Mouse (Mus musculus) liver, embryonic 11.5 days (tissue): ENCODE data around the gene Nkapl. TPM values are rescaled to one million over a fixed set of nuclear protein-coding genes. Genes with fewer than 3 reads are reported as not detected.
A peak's percentile ranks its signal among the peaks of the same experiment; 100 is the strongest.
"Not testable (repeated sequence)": the region's sequence is repeated elsewhere in the genome, so short reads cannot be mapped to it uniquely, and the experiment has no call there.

Source experiments
- ATAC-seq: fragments of 200-750 bp; cut with Nextera tagmentation; replicated peaks from 2 replicates; pipeline ENCODE4 v1.8.0; 2017; ENCODE audit warnings: moderate number of reproducible peaks, mild to moderate bottlenecking, moderate TSS enrichment, moderate library complexity; ENCODE audit not compliant: low FRiP score
- DNase-seq: peaks from one replicate; pipeline ENCODE4 v3.0.0-alpha.2; 2017; ENCODE audit warnings: low spot score
- H3K27ac ChIP-seq: fragments of 300-500 bp; sonication (generic); 2 replicates; pipeline ENCODE4 v1.5.1; 2014; ENCODE audit warnings: mild to moderate bottlenecking, low read depth, low read length, control low read depth
- H3K27me3 ChIP-seq: fragments of 300-500 bp; sonication (generic); replicated peaks from 2 replicates; pipeline ENCODE4 v1.6.1; 2014; ENCODE audit warnings: low read length, mixed read lengths; ENCODE audit not compliant: control insufficient read depth, insufficient read depth
- H3K36me3 ChIP-seq: fragments of 300-500 bp; sonication (generic); 2 replicates; pipeline ENCODE4 v1.6.1; 2014; ENCODE audit warnings: mild to moderate bottlenecking, low read length, moderate library complexity, mixed read lengths; ENCODE audit not compliant: control insufficient read depth, insufficient read depth
- H3K4me1 ChIP-seq: fragments of 300-500 bp; sonication (generic); replicated peaks from 2 replicates; pipeline ENCODE4 v1.6.1; 2014; ENCODE audit warnings: low read length, mixed read lengths; ENCODE audit not compliant: control insufficient read depth, insufficient read depth
- H3K4me2 ChIP-seq: fragments of 300-500 bp; sonication (generic); 2 replicates; pipeline ENCODE4 v1.6.1; 2014; ENCODE audit warnings: mild to moderate bottlenecking, control low read depth, moderate library complexity
- H3K4me3 ChIP-seq: fragments of 300-500 bp; sonication (generic); 2 replicates; pipeline ENCODE4 v1.5.1; 2014; ENCODE audit warnings: low read depth, low read length, control low read depth
- H3K9ac ChIP-seq: fragments of 300-500 bp; sonication (generic); 2 replicates; pipeline ENCODE4 v1.6.1; 2014; ENCODE audit warnings: low read depth, low read length, control low read depth
- H3K9me3 ChIP-seq: fragments of 300-500 bp; sonication (generic); 2 replicates; pipeline ENCODE4 v1.6.1; 2016; ENCODE audit warnings: low read length, inconsistent platforms, mixed read lengths; ENCODE audit not compliant: control insufficient read depth
- WGBS: fragments of 180-500 bp; shearing (Covaris S2); extraction: QIAGEN DNeasy Blood & Tissue Kit; methylation state at CpG from one replicate; pipeline ENCODE4 v1.1.7; 2014; 5-methylcytosine and 5-hydroxymethylcytosine counted together
- polyA plus RNA-seq: library from polyadenylated mRNA; unstranded; fragments of >200 nt; fragmentation: Nextera tagmentation; extraction: Ambion mirVana; gene quantifications from 2 replicates; pipeline ENCODE4 v1.2.1, GENCODE M21; 2014

Nkapl gene
- polyA plus RNA-seq, 1 experiment from 2014 or later, result 1.1 TPM

DNA sequence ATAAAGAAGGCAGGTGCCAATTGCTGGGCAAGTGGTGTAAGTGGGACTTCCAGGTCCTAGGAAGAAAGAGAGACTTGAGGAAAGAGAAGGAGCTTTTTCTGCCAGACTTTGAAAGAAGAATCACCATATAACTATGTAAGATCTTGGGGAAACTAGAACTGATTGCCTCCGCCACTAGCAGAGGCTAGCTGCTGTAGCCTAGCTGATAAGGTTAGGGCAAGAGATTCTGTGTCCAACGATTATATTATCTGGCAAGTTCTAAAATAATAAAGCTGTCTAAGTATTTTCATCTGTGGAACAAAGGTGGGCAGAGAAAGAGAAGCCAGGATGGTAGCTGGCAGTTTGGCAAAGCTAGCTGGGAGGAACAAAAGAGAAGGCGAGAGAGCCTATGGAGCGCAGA lies 4.1 kb upstream of the Nkapl start:
- no peak overlapping the region for H3K4me2 ChIP-seq
- no peak for DNase-seq
- H3K4me1 ChIP-seq, result peaks cover 8% of the 10 kb centered on the region
- H3K27ac ChIP-seq, result no peak overlapping the region
- ATAC-seq, result no peak
- no peak overlapping the region for H3K4me3 ChIP-seq
- no peaks in the 10 kb centered on the region for H3K36me3 ChIP-seq
- WGBS, result 26% methylated on average over 4 of the region's 4 CpGs
- H3K9ac ChIP-seq, result no peak overlapping the region
- H3K9me3 ChIP-seq, result no peaks in the 10 kb centered on the region
- 0 out of 2 replicates have a peak, but pooled peaks cover under 1% of the 10 kb centered on the region for H3K27me3 ChIP-seq

DNA sequence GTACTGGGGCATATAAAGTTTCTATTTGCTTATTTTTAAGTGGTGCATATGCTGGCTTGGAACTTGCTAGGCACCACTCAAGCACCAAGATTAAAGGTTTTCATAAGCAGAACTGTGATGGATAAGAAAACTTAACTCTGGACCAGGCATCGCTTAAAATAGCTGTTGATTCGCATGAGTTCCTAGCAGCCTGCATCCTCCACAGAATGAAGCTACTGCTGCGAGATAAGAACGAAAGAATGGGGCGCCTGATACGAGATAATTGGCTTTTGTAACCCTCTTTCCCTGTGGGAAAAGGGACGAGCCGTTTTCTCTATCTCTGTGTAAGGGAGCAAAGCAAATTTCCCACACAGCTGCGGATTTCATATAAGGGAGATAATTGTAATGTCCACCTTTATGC lies 788 bp upstream of the Nkapl start:
- peak overlapping the region; percentile 76; the same call in 1 of the 2 replicates for H3K4me3 ChIP-seq
- no peaks in the 10 kb centered on the region for H3K36me3 ChIP-seq
- WGBS, result 16% methylated on average over 9 of the region's 9 CpGs
- H3K4me2 ChIP-seq, result peak overlapping the region; percentile 98
- no peaks in the 10 kb centered on the region for H3K9me3 ChIP-seq
- H3K27ac ChIP-seq, result no peak overlapping the region
- ATAC-seq, result no peak
- no peak overlapping the region; the same call in 1 of the 2 replicates for H3K9ac ChIP-seq
- no peak for DNase-seq
- peaks cover 8% of the 10 kb centered on the region for H3K4me1 ChIP-seq
- peaks cover 8% of the 10 kb centered on the region; the same call in 1 of the 2 replicates for H3K27me3 ChIP-seq

DNA sequence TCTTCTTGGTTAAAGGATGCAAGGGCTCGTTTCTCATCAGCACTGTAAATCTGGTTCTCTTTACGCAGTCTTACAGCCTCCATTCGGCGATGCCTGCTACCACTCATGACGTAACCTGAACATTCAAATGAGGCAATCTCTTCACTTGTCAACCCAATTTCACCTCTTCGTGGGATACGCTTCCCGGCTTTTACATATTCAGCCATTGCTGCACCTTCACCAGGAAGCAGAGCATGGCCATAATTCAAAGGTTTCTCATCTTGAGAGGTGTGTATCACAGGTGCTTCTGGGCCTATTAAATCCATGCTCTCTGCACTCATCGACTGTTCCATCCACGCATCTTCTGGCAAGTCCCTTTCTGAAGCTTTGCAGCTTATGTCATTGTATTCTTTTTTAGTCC lies 973 bp downstream of the Nkapl start:
- ATAC-seq, result no peak
- H3K4me3 ChIP-seq, result no peak overlapping the region
- H3K9ac ChIP-seq, result no peak overlapping the region
- no peak overlapping the region for H3K27ac ChIP-seq
- H3K27me3 ChIP-seq, result peaks cover 8% of the 10 kb centered on the region; the same call in 1 of the 2 replicates
- no peak for DNase-seq
- H3K9me3 ChIP-seq, result no peaks in the 10 kb centered on the region
- 78% methylated on average over 10 of the region's 10 CpGs for WGBS
- peaks cover 5% of the 10 kb centered on the region for H3K4me1 ChIP-seq
- no peak overlapping the region for H3K4me2 ChIP-seq
- no peaks in the 10 kb centered on the region for H3K36me3 ChIP-seq

DNA sequence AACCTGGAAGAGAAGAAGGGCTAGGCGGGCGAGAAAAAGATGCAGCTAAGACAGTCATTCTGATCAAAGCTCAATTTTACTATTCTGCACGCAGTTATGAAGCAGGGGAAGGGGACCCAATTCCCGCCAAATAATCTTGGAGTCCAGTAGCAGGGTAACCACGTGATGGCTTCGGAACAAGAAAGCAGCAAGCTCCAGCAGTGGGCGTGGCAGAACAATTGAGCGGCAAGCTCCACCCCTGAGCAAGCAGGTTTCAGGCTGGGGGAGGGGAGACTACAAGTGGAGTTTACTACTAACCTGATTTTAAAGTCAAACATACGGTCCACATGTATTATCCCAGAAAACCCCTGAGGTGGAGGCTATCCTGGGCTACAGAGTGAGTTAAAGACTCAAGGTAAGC lies 5.8 kb downstream of the Nkapl start:
- 50% methylated on average over 9 of the region's 9 CpGs for WGBS
- not testable (repeated sequence) for DNase-seq

DNA sequence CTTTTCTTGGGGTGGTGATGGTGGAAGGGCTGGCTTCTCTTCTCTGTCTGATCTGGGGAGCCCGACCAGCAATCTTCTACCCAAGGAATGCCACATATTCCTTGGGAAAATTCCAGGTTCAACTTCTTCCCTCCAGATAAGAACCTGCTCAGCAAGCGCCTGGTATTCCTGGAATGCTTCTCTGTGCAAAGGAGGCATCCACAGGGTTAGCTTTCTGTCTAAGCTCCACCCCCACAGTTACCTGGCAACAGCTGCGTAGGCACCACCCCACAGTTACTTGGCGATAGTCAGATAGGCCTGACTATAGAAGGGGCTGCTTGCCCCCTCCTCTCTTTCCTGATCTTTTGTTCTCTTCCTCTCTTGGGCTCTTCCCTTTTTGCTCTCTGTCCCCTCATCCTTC lies 12.0 kb downstream of the Nkapl start:
- no peaks in the 10 kb centered on the region for H3K9me3 ChIP-seq
- H3K27me3 ChIP-seq, result peaks cover 4% of the 10 kb centered on the region
- no peak overlapping the region for H3K27ac ChIP-seq
- no peak overlapping the region for H3K9ac ChIP-seq
- WGBS, result 14% methylated on average over 4 of the region's 4 CpGs
- DNase-seq (no peak), ATAC-seq (no peak)
- H3K4me2 ChIP-seq, result no peak overlapping the region
- 0 out of 2 replicates have a peak, but pooled peaks cover 3% of the 10 kb centered on the region for H3K4me1 ChIP-seq
- no peaks in the 10 kb centered on the region for H3K36me3 ChIP-seq
- no peak overlapping the region for H3K4me3 ChIP-seq

More for the DNA sequence above, 5.8 kb downstream of the Nkapl start:
- H3K9ac ChIP-seq, H3K27me3 ChIP-seq, H3K36me3 ChIP-seq, H3K4me3 ChIP-seq, H3K4me1 ChIP-seq, ATAC-seq, H3K4me2 ChIP-seq, H3K27ac ChIP-seq, H3K9me3 ChIP-seq: not testable (repeated sequence)

DNA sequence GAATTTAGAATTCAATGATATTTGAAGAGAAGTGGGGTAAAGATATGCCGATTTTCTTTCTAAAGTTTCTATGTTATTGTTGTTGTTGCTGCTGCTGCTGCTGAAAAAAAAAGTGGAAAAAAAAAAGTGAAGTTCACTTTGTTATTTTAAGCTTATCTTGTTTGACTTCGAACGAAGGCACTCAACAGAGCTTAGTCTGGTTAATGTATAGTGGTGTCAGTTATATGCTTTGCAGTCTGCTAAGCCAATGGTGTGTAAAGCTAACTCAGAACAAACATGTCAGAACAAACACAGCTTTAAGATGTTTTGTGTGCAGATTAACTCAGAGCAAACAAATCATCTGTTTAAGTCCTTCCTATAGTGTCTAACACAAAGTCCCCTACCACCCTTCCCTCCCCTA lies 14.2 kb downstream of the Nkapl start:
- DNase-seq, result no peak
- ATAC-seq, result peak; percentile 53; the same call in 1 of the 2 replicates

DNA sequence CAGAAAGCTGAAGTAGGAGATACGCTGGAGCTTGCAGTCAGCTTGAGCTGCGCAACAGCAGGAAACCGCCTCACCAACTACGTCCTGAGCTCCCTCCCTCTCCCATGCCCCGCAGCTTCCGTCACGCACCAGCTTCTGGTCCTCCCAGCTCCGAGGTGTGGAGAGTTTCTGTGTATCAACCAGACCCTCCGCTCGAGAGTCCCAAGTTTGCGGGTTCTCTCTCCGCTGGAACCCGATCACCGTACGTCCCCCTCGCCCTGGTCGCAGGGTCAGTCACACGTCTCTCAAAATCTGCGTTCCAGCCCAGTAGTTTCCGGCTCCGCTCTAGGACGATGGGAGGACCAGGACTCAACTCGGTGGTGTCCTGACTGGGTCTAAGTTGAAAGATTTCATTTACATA lies 14.9 kb downstream of the Nkapl start, which contains the start of gene Zscan26:
Gene Zscan26, minus strand, starts transcription at position 282 of the 400 bp plus-strand sequence.
- under 1% methylated on average over 23 of the region's 23 CpGs for WGBS
- peak within 1 kb of the TSS; percentile 69 for H3K9ac ChIP-seq
- no peaks in the 10 kb centered on the region for H3K36me3 ChIP-seq
- ATAC-seq, result peak; percentile 75
- H3K9me3 ChIP-seq, result no peaks in the 10 kb centered on the region
- peak within 1 kb of the TSS; percentile 83 for H3K4me2 ChIP-seq
- peak within 1 kb of the TSS; percentile 67 for H3K27ac ChIP-seq
- peaks cover 4% of the 10 kb centered on the region for H3K27me3 ChIP-seq
- peak within 1 kb of the TSS; percentile 75 for H3K4me3 ChIP-seq
- H3K4me1 ChIP-seq, result 0 out of 2 replicates have a peak, but pooled peaks cover 3% of the 10 kb centered on the region
- peak; percentile 84 for DNase-seq

More for the DNA sequence above, 14.2 kb downstream of the Nkapl start:
- Histone ChIP-seq H3K9me3 (no peaks in the 10 kb centered on the region), H3K27ac (no peak overlapping the region), H3K4me1 (0 out of 2 replicates have a peak, but pooled peaks cover 3% of the 10 kb centered on the region), H3K9ac (no peak overlapping the region), H3K36me3 (no peaks in the 10 kb centered on the region), H3K4me2 (peak overlapping the region; percentile 83), H3K4me3 (no peak overlapping the region; the same call in 1 of the 2 replicates), H3K27me3 (peaks cover 4% of the 10 kb centered on the region)
- 71% methylated on average over 3 of the region's 3 CpGs for WGBS

DNA sequence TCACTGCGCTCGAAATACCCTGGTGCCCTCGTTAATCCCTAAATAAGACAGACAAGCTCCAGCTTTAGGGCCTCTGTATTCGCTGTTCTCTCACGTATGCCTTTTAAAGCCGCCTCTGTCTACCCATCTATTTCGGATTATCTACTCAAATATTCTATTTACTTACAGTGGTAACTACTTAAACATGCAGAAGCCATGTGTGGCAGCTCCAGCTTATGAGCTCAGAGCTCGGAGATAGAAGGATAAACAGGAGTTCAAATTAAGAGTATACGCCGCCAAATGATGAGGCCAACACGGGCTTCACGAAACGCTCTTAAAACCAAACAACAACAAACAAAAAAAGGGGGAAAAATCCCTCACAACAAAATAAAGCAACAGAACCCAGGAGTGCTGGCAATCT lies 15.3 kb downstream of the Nkapl start:
- WGBS, result 2% methylated on average over 13 of the region's 13 CpGs
- Histone ChIP-seq H3K27ac (no peak overlapping the region), H3K4me3 (peak overlapping the region; percentile 75)

More for the DNA sequence above, 15.3 kb downstream of the Nkapl start:
- no peak for ATAC-seq
- H3K36me3 ChIP-seq, result no peaks in the 10 kb centered on the region
- H3K4me1 ChIP-seq, result 0 out of 2 replicates have a peak, but pooled peaks cover 3% of the 10 kb centered on the region
- DNase-seq, result no peak
- peak overlapping the region; percentile 69 for H3K9ac ChIP-seq
- peaks cover 4% of the 10 kb centered on the region for H3K27me3 ChIP-seq
- no peaks in the 10 kb centered on the region for H3K9me3 ChIP-seq
- H3K4me2 ChIP-seq, result peak overlapping the region; percentile 83
